Mouse (Mus musculus) embryonic facial prominence, embryonic 13.5 days (tissue): ENCODE data around the gene Ankrd34a. TPM values are rescaled to one million over a fixed set of nuclear protein-coding genes. Genes with fewer than 3 reads are reported as not detected.

Experiments used
- polyA plus RNA-seq: library from polyadenylated mRNA; unstranded; fragments of >200 nt; fragmentation: Nextera tagmentation; extraction: Ambion mirVana; gene quantifications from 2 replicates; pipeline ENCODE4 v1.2.1, GENCODE M21; 2015

Gene Ankrd34a
- polyA plus RNA-seq, 1 experiment from 2014 or later, result 3.2 TPM

Other genes with a start within 250 kb of the Ankrd34a start
- gene BC107364, start 144.3 kb upstream of the Ankrd34a start, polyA plus RNA-seq, result 0.20 TPM in 1 of 2 replicates, not detected in the other
- 1.5 and 1.9 TPM in 2 replicates for gene Hfe2, start 71.5 kb upstream of the Ankrd34a start, polyA plus RNA-seq
- 113 and 137 TPM in 2 replicates for gene Txnip, start 38.7 kb upstream of the Ankrd34a start, polyA plus RNA-seq
- gene Gm16253, start 19.7 kb upstream of the Ankrd34a start, polyA plus RNA-seq, result 1.3 and 1.5 TPM in 2 replicates
- 53.7 and 56.7 TPM in 2 replicates for gene Polr3gl, start 2.5 kb upstream of the Ankrd34a start, polyA plus RNA-seq
- 8.8 and 9.3 TPM in 2 replicates for gene Lix1l, start 4.5 kb downstream of the Ankrd34a start, polyA plus RNA-seq
- gene Rbm8a, start 33.3 kb downstream of the Ankrd34a start, polyA plus RNA-seq, result 148 and 157 TPM in 2 replicates
- 63.5 and 66.8 TPM in 2 replicates for gene Pex11b, start 38.7 kb downstream of the Ankrd34a start, polyA plus RNA-seq
- gene Gm42957, start 38.8 kb downstream of the Ankrd34a start, polyA plus RNA-seq, result 0.22 and 0.58 TPM in 2 replicates
- 3.5 and 3.8 TPM in 2 replicates for gene Itga10, start 48.9 kb downstream of the Ankrd34a start, polyA plus RNA-seq
- 1.3 and 2.1 TPM in 2 replicates for gene Ankrd35, start 73.5 kb downstream of the Ankrd34a start, polyA plus RNA-seq
- 71.5 and 75.2 TPM in 2 replicates for gene Pias3, start 99.7 kb downstream of the Ankrd34a start, polyA plus RNA-seq
- gene Nudt17, start 111.9 kb downstream of the Ankrd34a start, polyA plus RNA-seq, result 13.5 and 16.5 TPM in 2 replicates
- 33.3 and 34.5 TPM in 2 replicates for gene Polr3c, start 131.0 kb downstream of the Ankrd34a start, polyA plus RNA-seq
- gene Rnf115, start 131.0 kb downstream of the Ankrd34a start, polyA plus RNA-seq, result 47.9 and 53.1 TPM in 2 replicates
- gene Pdzk1, start 232.6 kb downstream of the Ankrd34a start, polyA plus RNA-seq, result 0.85 TPM in 1 of 2 replicates, not detected in the other
- 0.13 and 0.17 TPM in 2 replicates for gene Cd160, start 232.7 kb downstream of the Ankrd34a start, polyA plus RNA-seq